Mouse (Mus musculus) liver, postnatal 0 days (tissue): ENCODE results near the gene Cisd3. TPM values are rescaled to one million over a fixed set of nuclear protein-coding genes. Genes with fewer than 3 reads are reported as not detected.

ENCODE experiments used
- ATAC-seq: fragments of 200-750 bp; cut with Nextera tagmentation; 2 replicates; pipeline ENCODE4 v1.8.0; 2017; ENCODE audit warnings: mild to moderate bottlenecking, moderate library complexity
- DNase-seq: peaks from one replicate; pipeline ENCODE4 v3.0.0-alpha.2; 2016
- H3K27ac ChIP-seq: fragments of 300-500 bp; sonication (generic); 2 replicates; pipeline ENCODE4 v1.5.1; 2014; ENCODE audit warnings: antibody characterized with exemption, moderate library complexity, mild to moderate bottlenecking, low read depth
- H3K27me3 ChIP-seq: fragments of 300-500 bp; sonication (generic); 2 replicates; pipeline ENCODE4 v1.6.1; 2014; ENCODE audit warnings: low read length, control low read depth, mixed read lengths; ENCODE audit not compliant: insufficient read depth
- H3K36me3 ChIP-seq: fragments of 300-500 bp; sonication (generic); replicated peaks from 2 replicates; pipeline ENCODE4 v1.6.1; 2014; ENCODE audit warnings: mild to moderate bottlenecking, control low read depth, low read length, moderate library complexity, mixed read lengths; ENCODE audit not compliant: insufficient read depth
- H3K4me1 ChIP-seq: fragments of 300-500 bp; sonication (generic); 2 replicates; pipeline ENCODE4 v1.6.1; 2014; ENCODE audit warnings: antibody characterized with exemption, mild to moderate bottlenecking, control low read depth; ENCODE audit not compliant: insufficient read depth
- H3K4me2 ChIP-seq: fragments of 300-500 bp; sonication (generic); 2 replicates; pipeline ENCODE4 v1.6.1; 2014; ENCODE audit warnings: low read depth, mild to moderate bottlenecking, low read length, moderate library complexity, mixed read lengths
- H3K4me3 ChIP-seq: fragments of 300-500 bp; sonication (generic); 2 replicates; pipeline ENCODE4 v1.5.1; 2014; ENCODE audit warnings: low read depth, low read length
- H3K9ac ChIP-seq: fragments of 300-500 bp; sonication (generic); replicated peaks from 2 replicates; pipeline ENCODE4 v1.6.1; 2014; ENCODE audit warnings: mild to moderate bottlenecking, moderate library complexity
- H3K9me3 ChIP-seq: fragments of 300-500 bp; sonication (generic); 2 replicates; pipeline ENCODE4 v1.6.1; 2016; ENCODE audit warnings: mild to moderate bottlenecking, control low read depth, low read length, mixed read lengths
- CTCF ChIP-seq: sonication (generic); IDR thresholded peaks from 2 replicates; pipeline ENCODE4 v1.5.1; 2016; ENCODE audit warnings: antibody characterized with exemption, low read depth
- EP300 ChIP-seq: IDR thresholded peaks from 2 replicates; pipeline ENCODE4 v1.6.1; 2016; ENCODE audit warnings: antibody characterized with exemption, low read depth, mild to moderate bottlenecking
- WGBS: fragments of 180-500 bp; shearing (Covaris S2); extraction: QIAGEN DNeasy Blood & Tissue Kit; methylation state at CpG from one replicate; pipeline ENCODE4 v1.1.7; 2014; ENCODE audit not compliant: insufficient replicate concordance; 5-methylcytosine and 5-hydroxymethylcytosine counted together
- polyA plus RNA-seq: library from polyadenylated mRNA; unstranded; fragments of >200 nt; fragmentation: Nextera tagmentation; extraction: Ambion mirVana; gene quantifications from 2 replicates; pipeline ENCODE4 v1.2.1, GENCODE M21; 2015

Cisd3 gene
- polyA plus RNA-seq, 1 experiment from 2014 or later, result 54.6 TPM

DNA sequence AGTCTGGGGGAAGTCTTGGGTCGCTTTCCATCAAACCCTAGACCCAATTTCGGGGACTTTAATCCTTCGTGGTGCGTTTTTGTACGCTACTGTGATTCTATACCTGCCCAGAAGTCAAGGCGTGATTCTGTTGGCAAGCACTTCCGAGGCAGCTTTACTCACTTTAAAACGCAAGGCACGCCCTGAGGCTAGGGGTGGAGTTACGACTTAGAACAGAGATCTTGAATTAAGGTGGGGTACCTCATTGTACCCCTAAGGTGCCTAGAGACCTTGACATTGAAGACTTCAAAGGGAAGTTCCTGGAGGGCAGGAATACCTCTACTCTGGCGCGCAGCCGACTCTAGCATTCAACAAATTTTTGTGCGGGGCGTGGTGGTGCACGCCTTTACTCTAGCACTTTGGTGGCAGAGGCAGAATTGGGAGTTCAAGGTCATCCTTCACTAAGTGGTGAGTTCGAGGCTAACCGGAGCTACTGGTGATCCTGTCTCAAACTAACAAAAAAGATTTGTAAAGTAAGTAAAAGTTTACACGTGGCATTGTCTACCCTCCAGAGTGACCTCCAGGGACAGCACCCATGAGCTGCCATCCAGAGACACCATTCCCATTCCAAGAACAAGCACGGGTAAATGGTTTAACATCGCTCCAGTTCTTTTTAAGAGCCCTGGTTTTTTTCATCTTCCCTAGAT is 23.3 kb upstream of the Cisd3 start:
- ATAC-seq, result no peak
- TF ChIP-seq EP300, result no peak
- TF ChIP-seq CTCF, result no peak
- H3K36me3 ChIP-seq, result peaks cover 3% of the 10 kb centered on the region; the same call in 1 of the 2 replicates
- H3K27me3 ChIP-seq, result peaks cover 37% of the 10 kb centered on the region
- no peaks in the 10 kb centered on the region for H3K9me3 ChIP-seq
- no peak overlapping the region for H3K27ac ChIP-seq
- H3K9ac ChIP-seq, result no peak overlapping the region
- H3K4me3 ChIP-seq, result peak overlapping the region; percentile 69
- 3% methylated on average over 21 of the region's 21 CpGs for WGBS
- DNase-seq, result no peak
- peak overlapping the region; percentile 84 for H3K4me2 ChIP-seq
- H3K4me1 ChIP-seq, result peaks cover 29% of the 10 kb centered on the region

DNA sequence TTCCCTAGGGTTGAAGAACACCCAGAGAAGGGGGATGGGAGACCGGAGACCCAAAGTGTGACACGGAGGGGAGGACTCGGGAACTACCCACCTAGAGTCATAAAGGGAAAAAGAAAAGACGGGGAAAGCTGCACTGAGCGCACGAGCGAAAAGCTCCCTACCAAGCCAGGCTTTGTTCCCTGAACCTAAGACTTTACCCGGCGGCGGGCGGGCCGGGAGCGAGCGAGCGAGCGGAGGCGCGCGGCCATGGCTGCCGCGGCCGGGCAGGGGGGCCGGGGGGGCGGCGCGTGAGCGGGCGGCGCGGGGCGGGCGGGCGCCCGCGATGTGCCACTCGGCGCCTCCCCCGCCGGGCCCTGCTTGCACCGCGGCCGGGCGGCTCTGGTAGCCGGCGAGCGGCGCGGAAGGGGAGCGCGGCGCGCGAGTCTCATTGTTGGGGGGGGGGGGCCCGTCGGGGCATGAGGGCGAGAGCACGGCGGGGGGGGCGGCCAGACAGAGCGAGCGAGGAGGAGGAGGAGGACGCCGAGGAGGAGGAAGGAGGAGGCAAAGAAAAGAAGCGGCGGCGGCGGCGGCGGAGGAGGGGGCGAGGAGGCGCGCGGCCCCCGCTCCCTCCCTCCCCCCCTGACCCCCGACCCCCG is 22.6 kb upstream of the Cisd3 start, which contains the start of gene Mllt6:
Gene Mllt6, plus strand, starts transcription at position 522 of the 635 bp plus-strand sequence.
- Histone ChIP-seq H3K4me2 (peak within 1 kb of the TSS; percentile 84), H3K9me3 (no peaks in the 10 kb centered on the region), H3K27me3 (peaks cover 37% of the 10 kb centered on the region), H3K4me1 (peaks cover 29% of the 10 kb centered on the region), H3K4me3 (peak within 1 kb of the TSS; percentile 69), H3K9ac (peak within 1 kb of the TSS; percentile 71), H3K36me3 (peaks cover 3% of the 10 kb centered on the region), H3K27ac (peak within 1 kb of the TSS; percentile 35; the same call in 1 of the 2 replicates)
- ATAC-seq (peak; percentile 57), DNase-seq (peak; percentile 73)
- TF ChIP-seq CTCF (no peak), EP300 (no peak)
- WGBS, result 2% methylated on average over 53 of the region's 76 CpGs

DNA sequence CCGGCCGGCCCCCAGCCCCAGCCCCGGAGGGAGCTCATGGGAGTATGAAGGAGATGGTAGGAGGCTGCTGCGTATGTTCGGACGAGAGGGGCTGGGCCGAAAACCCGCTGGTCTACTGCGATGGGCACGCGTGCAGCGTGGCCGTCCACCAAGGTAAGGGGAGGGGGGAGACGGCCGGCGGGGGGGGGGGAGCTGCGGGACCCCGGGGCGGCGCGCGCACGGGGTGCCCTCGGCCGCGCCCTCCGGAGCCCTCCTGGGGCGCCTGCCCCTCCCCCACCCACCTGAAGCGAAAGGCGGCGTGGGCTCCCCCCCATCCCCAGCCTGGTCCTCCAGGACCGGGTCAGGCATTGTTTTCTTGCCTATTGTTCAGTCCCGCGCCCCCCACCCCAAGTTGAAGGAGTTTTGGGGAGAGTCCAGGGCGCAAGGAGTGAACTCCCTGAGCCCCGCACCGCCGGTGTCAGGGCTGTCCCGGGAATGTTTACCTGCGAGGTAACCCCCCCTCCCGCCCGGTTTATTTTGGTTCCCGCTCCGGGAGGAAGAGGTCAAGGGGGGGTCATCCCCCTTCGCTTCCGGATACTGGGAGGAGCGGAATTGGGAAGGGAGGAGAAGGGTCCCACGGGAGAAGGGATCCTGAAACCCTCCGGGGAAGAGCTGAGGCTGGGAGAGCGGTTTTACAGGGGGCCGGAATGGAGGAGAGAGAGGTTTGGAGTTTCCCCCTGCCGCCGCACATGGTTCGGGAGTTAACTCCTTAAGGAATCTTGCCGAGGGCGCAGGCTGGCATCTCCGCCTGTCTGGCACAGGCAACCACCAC is 21.9 kb upstream of the Cisd3 start:
- no peak for TF ChIP-seq EP300
- TF ChIP-seq CTCF, result no peak
- H3K4me3 ChIP-seq, result peak overlapping the region; percentile 69
- H3K4me1 ChIP-seq, result peaks cover 28% of the 10 kb centered on the region
- peak overlapping the region; percentile 84 for H3K4me2 ChIP-seq
- no peaks in the 10 kb centered on the region for H3K9me3 ChIP-seq
- ATAC-seq (no peak), DNase-seq (peak; percentile 35)
- peak overlapping the region; percentile 71 for H3K9ac ChIP-seq
- peaks cover 37% of the 10 kb centered on the region for H3K27me3 ChIP-seq
- under 1% methylated on average over 24 of the region's 57 CpGs for WGBS
- H3K27ac ChIP-seq, result peak overlapping the region; percentile 35; the same call in 1 of the 2 replicates
- peaks cover 3% of the 10 kb centered on the region for H3K36me3 ChIP-seq

DNA sequence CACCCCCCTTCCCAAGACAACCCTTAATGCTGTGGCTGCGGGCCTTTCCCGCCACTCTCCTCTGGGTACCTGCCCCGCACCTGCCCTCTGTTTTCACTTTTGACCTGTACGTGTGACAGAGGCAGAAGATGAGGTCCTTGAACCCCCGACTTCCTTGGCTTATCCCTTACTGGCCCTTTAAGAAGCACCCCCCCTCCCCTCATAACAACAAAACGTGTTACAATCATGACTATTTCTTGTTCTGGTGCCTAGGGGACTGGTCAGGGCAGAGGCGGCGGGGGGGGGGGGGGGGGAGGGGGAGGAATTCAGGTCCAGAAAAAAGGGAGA is 21.3 kb upstream of the Cisd3 start:
- Histone ChIP-seq H3K9ac (peak overlapping the region; percentile 71; the same call in 1 of the 2 replicates), H3K27ac (no peak overlapping the region), H3K27me3 (peaks cover 36% of the 10 kb centered on the region), H3K4me1 (peaks cover 22% of the 10 kb centered on the region), H3K4me3 (peak overlapping the region; percentile 69), H3K9me3 (no peaks in the 10 kb centered on the region), H3K36me3 (peaks cover 3% of the 10 kb centered on the region), H3K4me2 (peak overlapping the region; percentile 84)
- TF ChIP-seq CTCF (no peak), EP300 (no peak)
- DNase-seq (no peak), ATAC-seq (no peak)
- WGBS, result 2% methylated on average over 6 of the region's 8 CpGs

DNA sequence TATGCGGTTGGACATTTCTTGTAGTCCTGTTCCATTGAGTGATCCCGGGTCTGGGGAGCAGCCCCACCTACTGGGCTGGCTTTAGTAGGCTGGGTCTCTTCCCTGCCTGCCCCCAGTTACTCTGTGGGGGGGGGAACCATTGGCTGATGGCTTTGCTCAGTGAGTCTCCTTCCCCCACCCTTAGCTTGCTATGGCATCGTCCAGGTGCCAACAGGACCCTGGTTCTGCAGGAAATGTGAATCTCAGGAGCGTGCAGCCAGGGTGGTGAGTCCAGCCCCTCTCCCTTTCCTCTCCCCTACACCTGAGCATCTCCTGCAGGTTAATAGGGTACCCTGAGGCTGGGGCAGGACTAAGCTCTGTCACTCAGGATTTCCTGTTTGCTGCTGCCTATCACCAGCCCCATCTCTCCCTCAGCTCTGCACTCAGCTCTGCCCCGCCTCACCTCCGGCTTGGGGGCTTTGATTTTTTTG is 20.8 kb upstream of the Cisd3 start:
- Histone ChIP-seq H3K27me3 (peaks cover 33% of the 10 kb centered on the region), H3K4me2 (peak overlapping the region; percentile 84; the same call in 1 of the 2 replicates), H3K4me1 (peaks cover 19% of the 10 kb centered on the region), H3K9ac (no peak overlapping the region), H3K4me3 (0 out of 2 replicates have a peak overlapping the region, but pooled peaks have one; percentile 69), H3K9me3 (no peaks in the 10 kb centered on the region), H3K36me3 (peaks cover 3% of the 10 kb centered on the region), H3K27ac (no peak overlapping the region)
- ATAC-seq (no peak), DNase-seq (no peak)
- TF ChIP-seq EP300 (no peak), CTCF (peak; percentile 21; the same call in 1 of the 2 replicates)
- WGBS, result 35% methylated on average over 6 of the region's 6 CpGs

DNA sequence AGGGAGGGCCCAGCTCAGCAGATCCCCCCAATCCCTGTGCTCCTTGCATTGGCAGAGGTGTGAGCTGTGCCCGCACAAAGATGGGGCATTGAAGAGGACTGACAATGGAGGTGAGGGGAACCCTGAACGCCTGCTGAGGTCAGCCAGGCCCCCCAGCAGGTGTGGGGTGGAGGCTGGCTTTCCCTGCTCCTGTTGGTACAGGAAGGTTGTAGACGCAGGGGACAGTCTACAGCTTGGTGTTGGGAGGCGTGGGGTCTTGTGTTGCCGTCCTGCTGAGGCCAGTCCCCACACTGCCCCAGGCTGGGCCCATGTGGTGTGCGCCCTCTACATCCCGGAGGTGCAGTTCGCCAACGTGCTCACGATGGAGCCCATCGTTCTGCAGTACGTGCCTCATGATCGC is 20.2 kb upstream of the Cisd3 start:
- Histone ChIP-seq H3K27me3 (peaks cover 32% of the 10 kb centered on the region), H3K36me3 (peaks cover 3% of the 10 kb centered on the region), H3K9ac (no peak overlapping the region), H3K27ac (no peak overlapping the region), H3K4me1 (peaks cover 18% of the 10 kb centered on the region), H3K4me2 (no peak overlapping the region), H3K9me3 (no peaks in the 10 kb centered on the region), H3K4me3 (no peak overlapping the region)
- WGBS, result 89% methylated on average over 13 of the region's 13 CpGs
- TF ChIP-seq EP300 (no peak), CTCF (no peak)
- DNase-seq (no peak), ATAC-seq (no peak)
